Mouse (Mus musculus): Measurements from ENCODE around the gene Cep19. TPM values are rescaled to one million over a fixed set of nuclear protein-coding genes. Genes with fewer than 3 reads are reported as not detected.

Gene Cep19
- total RNA-seq, 1 experiment = 11.9 TPM

DNA sequence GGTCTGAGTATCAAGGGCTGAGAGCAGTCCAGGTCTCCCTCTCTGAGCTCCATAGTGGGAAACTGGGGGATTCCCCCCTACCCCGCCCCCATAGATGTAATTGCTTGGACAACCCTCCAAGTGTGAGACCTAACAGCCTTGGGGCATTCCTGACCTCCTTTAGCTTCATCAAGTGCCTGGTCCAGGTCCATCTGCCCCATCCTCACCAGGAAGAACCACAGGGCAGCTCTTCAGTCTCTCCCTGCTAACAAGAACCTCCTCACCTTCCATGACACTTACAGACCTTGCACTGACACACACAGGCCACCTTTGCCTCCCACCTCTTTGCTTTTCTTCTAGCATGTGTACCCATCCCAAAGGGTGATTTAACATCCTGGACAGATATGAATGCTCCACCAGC lies 54.4 kb downstream of the Cep19 start:
- TF ChIP-seq HCFC1 (IDR thresholded peaks at IDR 0.05; ENCODE audit: borderline replicate concordance, insufficient read depth, low read length) (no peak), ZNF384 (IDR thresholded peaks at IDR 0.05; ENCODE audit: low read depth, low read length) (no peak), MAFK (IDR thresholded peaks at IDR 0.05; ENCODE audit: insufficient read depth, low read depth, low read length) (no peak), CHD2 (IDR thresholded peaks at IDR 0.05; ENCODE audit: low read depth, low read length) (no peak), ZC3H11A (IDR thresholded peaks at IDR 0.05; ENCODE audit: borderline replicate concordance, low read depth, low read length) (no peak)
- Histone ChIP-seq H3K36me3 (ENCODE audit: control insufficient read depth, insufficient read depth, low read length, poor library complexity, severe bottlenecking) (no peaks in the 10 kb centered on the region), H3K4me1 (ENCODE audit: control insufficient read depth in 2 of 2, insufficient read depth in 2 of 2, low read length in 2 of 2, poor library complexity in 1 of 2) (no peaks in the 10 kb centered on the region), H3K4me3 (ENCODE audit: insufficient read depth in 1 of 2, low read depth in 1 of 2, low read length in 2 of 2, poor library complexity in 1 of 2, severe bottlenecking in 1 of 2) (no peak overlapping the region), H3K9me3 (ENCODE audit: control insufficient read depth, insufficient read depth, low read depth, low read length) (no peaks in the 10 kb centered on the region), H3K9ac (ENCODE audit: insufficient read depth, low read depth, low read length, poor library complexity, severe bottlenecking) (no peak overlapping the region), H3K27ac (ENCODE audit: insufficient read depth, low read depth, low read length, poor library complexity, severe bottlenecking) (no peak overlapping the region)
- in situ Hi-C loops (cut with MboI; ENCODE audit: low sequenced_read_pairs in 2 of 2, unreplicated experiment in 2 of 2) = no loop called here
- DNase-seq (ENCODE audit: low read depth, low spot score) = no peak

DNA sequence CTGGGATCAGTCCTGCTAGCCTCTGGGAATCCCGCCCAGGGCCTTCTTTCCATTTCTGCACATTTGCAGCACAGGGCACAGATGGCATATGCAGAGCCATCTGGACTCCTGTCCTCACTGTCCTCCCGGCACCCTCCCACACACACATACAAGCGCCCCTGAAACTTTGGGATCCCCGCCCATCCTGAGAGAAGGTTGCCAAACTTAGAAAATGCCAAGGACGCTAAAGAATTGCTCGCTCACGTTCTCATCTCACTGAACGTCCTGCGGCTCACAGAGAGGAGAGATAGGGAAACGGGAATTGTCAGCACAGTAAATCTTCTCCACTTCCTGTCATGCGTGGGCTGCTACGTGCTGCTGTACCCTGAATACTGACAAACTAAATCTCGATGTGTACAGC lies 54.8 kb downstream of the Cep19 start:
- DNase-seq (ENCODE audit: low read depth, low spot score) = no peak
- in situ Hi-C loops (cut with MboI; ENCODE audit: low sequenced_read_pairs in 2 of 2, unreplicated experiment in 2 of 2) = no loop called here

DNA sequence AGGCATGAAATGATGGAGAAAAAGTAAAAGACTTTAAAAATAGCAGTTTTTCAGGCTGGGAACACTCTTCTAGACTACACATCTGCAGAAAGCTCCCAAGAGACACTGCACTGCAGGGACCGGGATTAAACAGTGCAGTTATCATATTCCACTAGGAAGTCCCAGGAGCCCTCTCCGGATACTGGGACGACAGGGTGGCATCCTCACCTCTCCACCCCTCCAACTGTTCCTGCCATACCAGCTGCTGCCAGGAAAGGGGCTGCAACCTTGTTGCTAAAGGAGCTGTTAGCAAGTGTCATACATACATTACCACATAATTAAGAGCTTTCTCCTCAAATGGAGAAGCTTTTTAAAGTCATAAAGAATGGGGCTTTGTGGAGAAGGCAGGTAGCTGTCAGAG lies 57.1 kb downstream of the Cep19 start:
- H3K27ac ChIP-seq (ENCODE audit: insufficient read depth, low read depth, low read length, poor library complexity, severe bottlenecking) = no peak overlapping the region
- TF ChIP-seq MAFK (IDR thresholded peaks at IDR 0.05; ENCODE audit: insufficient read depth, low read depth, low read length) (no peak), HCFC1 (IDR thresholded peaks at IDR 0.05; ENCODE audit: borderline replicate concordance, insufficient read depth, low read length) (no peak), ZNF384 (IDR thresholded peaks at IDR 0.05; ENCODE audit: low read depth, low read length) (no peak), CHD2 (IDR thresholded peaks at IDR 0.05; ENCODE audit: low read depth, low read length) (no peak), ZC3H11A (IDR thresholded peaks at IDR 0.05; ENCODE audit: borderline replicate concordance, low read depth, low read length) (no peak)
- DNase-seq (ENCODE audit: low read depth, low spot score) = no peak
- no peak overlapping the region for H3K4me3 ChIP-seq (ENCODE audit: insufficient read depth in 1 of 2, low read depth in 1 of 2, low read length in 2 of 2, poor library complexity in 1 of 2, severe bottlenecking in 1 of 2)
- no peaks in the 10 kb centered on the region for H3K9me3 ChIP-seq (ENCODE audit: control insufficient read depth, insufficient read depth, low read depth, low read length)
- no peaks in the 10 kb centered on the region for H3K4me1 ChIP-seq (ENCODE audit: control insufficient read depth in 2 of 2, insufficient read depth in 2 of 2, low read length in 2 of 2, poor library complexity in 1 of 2)
- in situ Hi-C loops (cut with MboI; ENCODE audit: low sequenced_read_pairs in 2 of 2, unreplicated experiment in 2 of 2) = no loop called here
- no peaks in the 10 kb centered on the region for H3K36me3 ChIP-seq (ENCODE audit: control insufficient read depth, insufficient read depth, low read length, poor library complexity, severe bottlenecking)
- no peak overlapping the region for H3K9ac ChIP-seq (ENCODE audit: insufficient read depth, low read depth, low read length, poor library complexity, severe bottlenecking)

More for the DNA sequence above, 54.8 kb downstream of the Cep19 start:
- H3K4me3 ChIP-seq (ENCODE audit: insufficient read depth in 1 of 2, low read depth in 1 of 2, low read length in 2 of 2, poor library complexity in 1 of 2, severe bottlenecking in 1 of 2) = no peak overlapping the region
- H3K36me3 ChIP-seq (ENCODE audit: control insufficient read depth, insufficient read depth, low read length, poor library complexity, severe bottlenecking) = no peaks in the 10 kb centered on the region
- no peak overlapping the region for H3K9ac ChIP-seq (ENCODE audit: insufficient read depth, low read depth, low read length, poor library complexity, severe bottlenecking)
- H3K27ac ChIP-seq (ENCODE audit: insufficient read depth, low read depth, low read length, poor library complexity, severe bottlenecking) = no peak overlapping the region
- H3K4me1 ChIP-seq (ENCODE audit: control insufficient read depth in 2 of 2, insufficient read depth in 2 of 2, low read length in 2 of 2, poor library complexity in 1 of 2) = no peaks in the 10 kb centered on the region
- H3K9me3 ChIP-seq (ENCODE audit: control insufficient read depth, insufficient read depth, low read depth, low read length) = no peaks in the 10 kb centered on the region
- TF ChIP-seq HCFC1 (IDR thresholded peaks at IDR 0.05; ENCODE audit: borderline replicate concordance, insufficient read depth, low read length) (no peak), ZNF384 (IDR thresholded peaks at IDR 0.05; ENCODE audit: low read depth, low read length) (no peak), CHD2 (IDR thresholded peaks at IDR 0.05; ENCODE audit: low read depth, low read length) (no peak), ZC3H11A (IDR thresholded peaks at IDR 0.05; ENCODE audit: borderline replicate concordance, low read depth, low read length) (no peak), MAFK (IDR thresholded peaks at IDR 0.05; ENCODE audit: insufficient read depth, low read depth, low read length) (no peak)

GRCm38 (mm10) chr16:32157369-32157768 lies 57.8 kb downstream of the Cep19 start:
- Histone ChIP-seq H3K36me3 (ENCODE audit: control insufficient read depth, insufficient read depth, low read length, poor library complexity, severe bottlenecking) (no peaks in the 10 kb centered on the region), H3K4me3 (ENCODE audit: insufficient read depth in 1 of 2, low read depth in 1 of 2, low read length in 2 of 2, poor library complexity in 1 of 2, severe bottlenecking in 1 of 2) (no peak overlapping the region), H3K9me3 (ENCODE audit: control insufficient read depth, insufficient read depth, low read depth, low read length) (no peaks in the 10 kb centered on the region), H3K9ac (ENCODE audit: insufficient read depth, low read depth, low read length, poor library complexity, severe bottlenecking) (no peak overlapping the region), H3K27ac (ENCODE audit: insufficient read depth, low read depth, low read length, poor library complexity, severe bottlenecking) (no peak overlapping the region), H3K4me1 (ENCODE audit: control insufficient read depth in 2 of 2, insufficient read depth in 2 of 2, low read length in 2 of 2, poor library complexity in 1 of 2) (no peaks in the 10 kb centered on the region)
- in situ Hi-C loops (cut with MboI; ENCODE audit: low sequenced_read_pairs in 2 of 2, unreplicated experiment in 2 of 2) = no loop called here
- no peak for DNase-seq (ENCODE audit: low read depth, low spot score)
- TF ChIP-seq CHD2 (IDR thresholded peaks at IDR 0.05; ENCODE audit: low read depth, low read length) (no peak), ZC3H11A (IDR thresholded peaks at IDR 0.05; ENCODE audit: borderline replicate concordance, low read depth, low read length) (no peak), ZNF384 (IDR thresholded peaks at IDR 0.05; ENCODE audit: low read depth, low read length) (no peak), MAFK (IDR thresholded peaks at IDR 0.05; ENCODE audit: insufficient read depth, low read depth, low read length) (no peak), HCFC1 (IDR thresholded peaks at IDR 0.05; ENCODE audit: borderline replicate concordance, insufficient read depth, low read length) (no peak)

Other genes with a start within 250 kb of the Cep19 start
- 0.40 and 0.58 TPM in 2 replicates for gene Meltf, start 221.0 kb upstream of the Cep19 start, total RNA-seq (2012; rRNA removed)
- 0.42 and 0.71 TPM in 2 replicates for gene Pigz, start 165.9 kb upstream of the Cep19 start, total RNA-seq (2012; rRNA removed)
- 27.5 and 27.8 TPM in 2 replicates for gene 0610012G03Rik, start 151.3 kb upstream of the Cep19 start, total RNA-seq (2012; rRNA removed)
- gene Ncbp2, start 151.3 kb upstream of the Cep19 start, total RNA-seq (2012; rRNA removed) = 82.0 and 84.4 TPM in 2 replicates
- 12.6 and 16.3 TPM in 2 replicates for gene Senp5, start 96.5 kb upstream of the Cep19 start, total RNA-seq (2012; rRNA removed)
- gene Pak2, start 20.5 kb upstream of the Cep19 start, total RNA-seq (2012; rRNA removed) = 17.9 and 26.9 TPM in 2 replicates
- 59.5 and 86.2 TPM in 2 replicates for gene Pigx, start 60 bp upstream of the Cep19 start, total RNA-seq (2012; rRNA removed)
- 6.4 and 7.2 TPM in 2 replicates for gene Nrros, start 65.8 kb downstream of the Cep19 start, total RNA-seq (2012; rRNA removed)
- 1.4 and 1.6 TPM in 2 replicates for gene Bex6, start 80.0 kb downstream of the Cep19 start, total RNA-seq (2012; rRNA removed)
- gene Fbxo45, start 147.4 kb downstream of the Cep19 start, total RNA-seq (2012; rRNA removed) = 11.4 and 14.2 TPM in 2 replicates
- 11.5 and 14.9 TPM in 2 replicates for gene Wdr53, start 147.4 kb downstream of the Cep19 start, total RNA-seq (2012; rRNA removed)
- gene Smco1, start 171.7 kb downstream of the Cep19 start, total RNA-seq (2012; rRNA removed) = not detected in 2 replicates
- 21.3 and 28.2 TPM in 2 replicates for gene Rnf168, start 177.7 kb downstream of the Cep19 start, total RNA-seq (2012; rRNA removed)
- gene Ubxn7, start 232.5 kb downstream of the Cep19 start, total RNA-seq (2012; rRNA removed) = 44.2 and 47.6 TPM in 2 replicates